Mouse (Mus musculus) layer of hippocampus, adult 2 months (tissue): ENCODE measurements at regions not wholly inside any gene's neighbourhood (a gene's known extent, or its start where the extent isn't known, plus 50 kb on each side); places are given as distances from the start of the nearest gene placed in this dataset.

Source experiments
- DNase-seq, 2 experiments: peaks; one replicate each; pipeline ENCODE4 v3.0.0; 2022; ENCODE audit warnings: low spot score in 2 of 2
- H3K27ac ChIP-seq: fragments of 200-600 bp; 2 replicates; pipeline ENCODE4 v1.8.1; 2022
- H3K4me3 ChIP-seq: fragments of 200-600 bp; 2 replicates; pipeline ENCODE4 v1.8.1; 2022; ENCODE audit warnings: mild to moderate bottlenecking
- CTCF ChIP-seq: fragments of 200-600 bp; conservative IDR thresholded peaks from 2 replicates; pipeline ENCODE4 v1.8.1; 2022; ENCODE audit warnings: antibody characterized with exemption, mild to moderate bottlenecking, moderate library complexity

GRCm38 (mm10) chr15:88058071-88058470 lies 514.0 kb downstream of the Fam19a5 start:
- TF ChIP-seq CTCF, result no peak
- no peak for DNase-seq
- Histone ChIP-seq H3K4me3 (no peak overlapping the region), H3K27ac (no peak overlapping the region)

GRCm38 (mm10) chr15:88060935-88061334 lies 516.8 kb downstream of the Fam19a5 start:
- DNase-seq, result peak in 1 of 2 experiments; percentile 5
- no peak for TF ChIP-seq CTCF

GRCm38 (mm10) chr15:88063041-88063440 lies 518.9 kb downstream of the Fam19a5 start:
- no peak for DNase-seq
- Histone ChIP-seq H3K4me3 (no peak overlapping the region), H3K27ac (no peak overlapping the region)
- TF ChIP-seq CTCF, result no peak

More at GRCm38 (mm10) chr15:88060935-88061334, 516.8 kb downstream of the Fam19a5 start:
- Histone ChIP-seq H3K4me3 (no peak overlapping the region), H3K27ac (no peak overlapping the region)

DNA sequence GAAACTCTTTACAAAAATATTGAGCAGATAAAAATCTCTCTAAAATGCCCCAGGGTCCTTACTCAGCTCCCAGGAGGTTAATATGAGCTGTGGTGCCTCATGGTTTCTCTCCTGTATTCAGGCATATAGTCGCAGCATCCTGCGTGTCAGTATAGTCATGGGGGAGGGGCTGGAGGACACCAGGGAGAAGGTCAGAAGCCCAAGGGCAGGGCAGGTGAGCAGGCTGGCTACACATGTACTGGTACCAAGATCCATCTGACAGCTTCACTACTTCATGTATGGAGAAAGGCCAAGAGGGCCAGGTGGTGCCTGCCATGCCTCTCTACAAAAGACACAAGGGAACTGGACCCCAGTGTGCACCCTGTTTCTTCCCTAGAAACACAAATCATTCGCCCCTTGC lies 524.4 kb downstream of the Fam19a5 start:
- DNase-seq, result no peak
- H3K27ac ChIP-seq, result no peak overlapping the region
- no peak for TF ChIP-seq CTCF
- H3K4me3 ChIP-seq, result no peak overlapping the region

DNA sequence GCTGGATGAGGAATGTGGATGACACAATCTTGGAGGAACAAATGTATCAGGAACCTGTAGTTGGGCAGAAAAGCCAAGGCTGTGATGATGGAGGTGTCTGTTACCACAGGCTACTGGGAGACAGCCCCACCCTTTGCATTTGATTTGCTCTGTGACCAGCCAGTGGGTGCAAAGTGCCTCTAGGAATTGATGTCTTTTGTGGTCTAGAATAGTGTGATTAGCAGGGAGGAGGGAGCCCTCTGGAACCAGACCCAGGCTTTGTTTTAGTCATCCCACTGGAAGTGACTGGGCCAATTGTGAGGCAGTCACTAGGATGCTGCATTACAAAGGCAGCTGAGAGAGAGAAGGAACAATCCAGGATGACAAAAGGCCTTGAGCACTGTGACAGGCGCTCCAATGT lies 527.4 kb upstream of the Zdhhc25 start:
- DNase-seq, result no peak
- TF ChIP-seq CTCF, result no peak; the same call in 1 of the 2 replicates
- no peak overlapping the region for H3K4me3 ChIP-seq
- no peak overlapping the region for H3K27ac ChIP-seq

DNA sequence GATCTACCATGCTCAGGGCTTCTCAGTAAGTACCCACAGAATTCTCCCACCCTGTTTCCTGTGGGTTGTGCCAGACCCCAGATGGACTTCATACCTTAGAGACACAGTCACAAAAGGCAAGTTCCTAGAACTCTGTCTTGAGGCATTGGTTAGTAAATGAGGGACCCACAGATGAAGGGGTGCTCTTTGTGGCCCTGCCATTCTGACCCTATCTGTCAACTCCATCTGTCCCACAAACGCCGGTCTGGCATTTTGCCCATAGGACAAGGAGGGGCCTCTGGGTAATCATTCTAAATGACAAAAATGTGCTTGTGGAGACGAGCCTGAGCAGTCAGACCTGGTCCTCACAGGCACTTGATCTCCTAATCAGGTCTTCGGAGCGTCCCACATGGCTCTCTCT lies 516.2 kb upstream of the Zdhhc25 start:
- DNase-seq, result no peak
- H3K4me3 ChIP-seq, result no peak overlapping the region
- no peak for TF ChIP-seq CTCF
- no peak overlapping the region for H3K27ac ChIP-seq

DNA sequence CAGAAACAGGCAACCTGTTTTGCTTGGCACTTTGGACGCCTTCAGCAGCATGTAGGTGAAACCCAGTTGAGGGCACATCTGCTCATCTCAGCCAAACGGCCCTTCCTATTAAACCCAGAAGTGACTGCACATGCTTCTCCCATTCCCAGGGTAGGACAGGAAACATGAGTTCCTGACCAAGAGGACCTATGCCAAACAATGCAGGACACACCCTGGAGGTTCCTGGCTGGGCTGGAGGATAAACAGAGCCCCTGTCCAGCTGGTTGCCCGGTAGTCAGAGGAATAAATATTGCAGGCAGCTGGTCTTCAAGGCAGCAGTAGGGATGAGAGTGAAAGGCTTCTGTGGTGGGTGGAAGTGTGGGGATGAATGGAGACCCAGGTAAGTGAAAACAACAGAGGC lies 514.5 kb upstream of the Zdhhc25 start:
- TF ChIP-seq CTCF, result no peak
- Histone ChIP-seq H3K4me3 (no peak overlapping the region), H3K27ac (no peak overlapping the region)
- DNase-seq, result no peak

GRCm38 (mm10) chr15:88089486-88089885 lies 510.6 kb upstream of the Zdhhc25 start:
- Histone ChIP-seq H3K4me3 (no peak overlapping the region), H3K27ac (no peak overlapping the region)
- DNase-seq, result no peak
- no peak for TF ChIP-seq CTCF

GRCm38 (mm10) chr15:88091390-88091789 lies 508.7 kb upstream of the Zdhhc25 start:
- Histone ChIP-seq H3K4me3 (no peak overlapping the region), H3K27ac (no peak overlapping the region)
- peak; percentile 64 for TF ChIP-seq CTCF
- no peak for DNase-seq

DNA sequence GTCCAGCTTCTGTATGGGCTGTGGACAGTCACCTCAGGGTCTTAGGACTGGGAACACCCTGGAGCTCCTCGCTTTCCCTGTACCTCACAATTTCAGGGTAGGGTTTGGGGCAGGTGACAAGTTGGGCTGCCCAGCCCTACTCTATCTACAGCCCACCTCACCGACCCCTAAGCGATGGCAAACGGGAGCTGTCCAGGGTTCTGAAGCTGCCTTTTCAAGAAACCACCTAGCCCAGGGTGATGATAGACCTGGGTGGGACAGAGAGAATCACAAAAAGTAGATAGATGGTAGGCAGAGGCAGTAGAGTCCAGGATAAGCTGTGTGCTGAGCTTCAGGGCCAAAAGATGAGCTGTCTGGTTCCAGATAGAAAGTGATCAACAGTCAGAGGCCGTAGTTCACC lies 479.7 kb upstream of the Zdhhc25 start:
- Histone ChIP-seq H3K27ac (no peak overlapping the region), H3K4me3 (no peak overlapping the region)
- no peak for TF ChIP-seq CTCF
- DNase-seq, result no peak

DNA sequence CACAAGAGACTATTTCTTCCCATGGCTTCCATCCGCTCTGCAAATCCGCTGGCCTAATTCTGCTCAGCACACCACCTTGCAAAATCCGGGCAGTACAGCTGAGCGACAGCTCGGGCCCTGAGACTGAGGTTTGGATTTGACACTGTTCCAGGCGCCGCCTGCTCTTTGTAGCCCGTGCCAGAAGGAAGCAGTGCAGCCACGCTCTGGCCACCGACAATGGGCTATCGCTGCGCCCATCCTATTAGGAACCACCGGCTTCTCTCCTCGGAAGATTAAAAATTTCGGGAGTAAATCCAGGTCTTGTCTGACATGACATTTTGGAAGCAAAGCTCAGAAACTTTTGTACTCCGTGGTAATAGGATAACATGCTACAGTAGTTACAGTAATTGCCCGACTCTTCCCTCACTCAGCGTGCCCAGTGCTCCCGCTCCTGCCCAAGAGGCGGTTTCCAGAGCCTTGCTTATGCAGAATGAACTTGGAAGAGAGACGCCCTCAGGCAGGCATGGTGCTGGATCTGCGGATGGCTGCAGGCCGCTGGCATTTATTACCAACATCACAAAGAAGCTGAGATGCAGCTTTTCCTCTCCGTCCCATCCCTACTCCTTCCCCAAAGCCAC lies 476.1 kb upstream of the Zdhhc25 start:
- H3K4me3 ChIP-seq, result no peak overlapping the region
- H3K27ac ChIP-seq, result no peak overlapping the region
- no peak for TF ChIP-seq CTCF
- DNase-seq, result no peak

- H3K27ac ChIP-seq, result no peak overlapping the region
- no peak overlapping the region for H3K4me3 ChIP-seq
- DNase-seq, result peak; percentile 72 to 85
- TF ChIP-seq CTCF, result peak; percentile 94
Measured at GRCm38 (mm10) chr15:88146118-88146517, 454.0 kb upstream of the Zdhhc25 start.

- no peak for DNase-seq
- no peak for TF ChIP-seq CTCF
- no peak overlapping the region for H3K4me3 ChIP-seq
- H3K27ac ChIP-seq, result no peak overlapping the region
Measured at GRCm38 (mm10) chr15:88151199-88151598, 448.9 kb upstream of the Zdhhc25 start.

GRCm38 (mm10) chr15:88159618-88160170 lies 440.4 kb upstream of the Zdhhc25 start:
- no peak overlapping the region for H3K4me3 ChIP-seq

DNA sequence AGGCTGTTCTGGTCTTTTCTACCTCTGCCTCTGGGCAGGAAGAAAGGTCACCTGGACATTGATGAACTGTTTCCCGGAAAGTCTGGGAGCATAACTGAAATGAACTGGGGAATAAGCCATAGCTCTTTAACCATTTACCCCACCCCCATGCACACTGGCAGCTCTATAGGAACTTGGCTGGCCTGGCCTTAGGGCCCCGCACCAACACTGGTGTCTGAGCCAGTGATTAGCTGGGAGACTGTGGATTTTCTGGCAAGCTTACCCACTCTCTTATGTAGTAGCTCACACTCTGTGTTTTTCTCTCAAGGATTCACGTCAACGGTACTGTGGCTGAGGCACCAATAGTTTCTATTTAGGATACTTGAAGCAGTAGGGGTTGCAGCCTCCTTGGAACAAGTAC lies 439.8 kb upstream of the Zdhhc25 start:
- no peak for TF ChIP-seq CTCF
- Histone ChIP-seq H3K4me3 (no peak overlapping the region), H3K27ac (peak overlapping the region; percentile 73)
- no peak for DNase-seq

More at GRCm38 (mm10) chr15:88159618-88160170, 440.4 kb upstream of the Zdhhc25 start:
- DNase-seq, result peak; percentile 15 to 41
- H3K27ac ChIP-seq, result peak overlapping the region; percentile 73
- TF ChIP-seq CTCF, result no peak
